25 mouse cellular contexts compared by ENCODE assay signal in the genomic region with DNA sequence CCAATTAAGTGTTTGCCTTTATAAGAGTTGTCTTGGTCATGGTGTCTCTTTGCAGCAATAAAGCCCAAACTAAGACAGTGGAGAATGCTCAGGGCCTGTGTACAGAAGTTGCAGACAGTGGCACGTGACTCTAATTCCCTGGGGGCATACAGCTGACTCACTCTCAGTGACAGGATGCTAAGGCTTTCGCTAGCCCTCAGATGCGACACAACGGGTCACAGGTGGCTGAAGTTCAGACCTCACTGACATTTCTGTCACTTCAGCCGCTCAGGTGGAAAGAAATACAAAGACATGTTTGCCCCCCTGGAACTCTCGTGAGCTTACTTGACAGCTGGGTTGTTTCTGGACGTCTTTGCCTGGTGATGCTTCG. TPM values are rescaled to one million over a fixed set of nuclear protein-coding genes. Genes with fewer than 3 reads are reported as not detected.
"Had no signal": no experiment of that assay in that cellular context is flagged by ENCODE, and none has a peak within 500 bp of the region (broad histone marks: within the 10 kb centered on the region; RNA-seq: fewer than 3 reads in every experiment).

No protein-coding gene starts in this region.

- ATAC-seq: lung, postnatal 0 days; midbrain, embryonic 13.5 days; midbrain, embryonic 16.5 days had no signal

- H3K9me3 ChIP-seq: kidney, embryonic 15.5 days; limb, embryonic 10.5 days; limb, embryonic 13.5 days; midbrain, embryonic 10.5 days; midbrain, embryonic 13.5 days; neural tube, embryonic 13.5 days; stomach, embryonic 15.5 days had no signal

- DNase-seq: kidney, adult 11 months; kidney, adult 8-10 months; kidney, postnatal 10 days; kidney, postnatal 36 days; liver; liver, postnatal 0 days; lung, embryonic 14.5 days; right cerebral cortex, adult 18-20 months; right cerebral cortex, postnatal 14 days; right cerebral cortex, postnatal 4 days; thymus, postnatal 25 days had no signal

- H3K9ac ChIP-seq: kidney, embryonic 15.5 days; limb, embryonic 13.5 days; liver, embryonic 14.5 days; liver, postnatal 0 days; lung, embryonic 14.5 days; midbrain, embryonic 13.5 days; neural tube, embryonic 13.5 days; stomach, embryonic 15.5 days had no signal

- H3K27me3 ChIP-seq: kidney, embryonic 15.5 days; limb, embryonic 13.5 days; midbrain, embryonic 13.5 days; neural tube, embryonic 13.5 days; stomach, embryonic 15.5 days had no signal

- H3K4me1 ChIP-seq: kidney, embryonic 15.5 days; limb, embryonic 13.5 days; midbrain, embryonic 10.5 days; midbrain, embryonic 13.5 days; stomach, embryonic 15.5 days had no signal

- H3K36me3 ChIP-seq: kidney, embryonic 15.5 days; limb, embryonic 10.5 days; limb, embryonic 13.5 days; midbrain, embryonic 10.5 days; midbrain, embryonic 13.5 days; neural tube, embryonic 13.5 days; stomach, embryonic 15.5 days had no signal

- H3K27ac ChIP-seq: kidney, embryonic 15.5 days; limb, embryonic 10.5 days; limb, embryonic 13.5 days; liver, embryonic 14.5 days; macrophage; midbrain, embryonic 10.5 days; midbrain, embryonic 13.5 days; neural tube, embryonic 13.5 days; stomach, embryonic 15.5 days had no signal

- H3K4me2 ChIP-seq: kidney, embryonic 15.5 days; limb, embryonic 13.5 days; lung, embryonic 14.5 days; midbrain, embryonic 13.5 days; neural tube, embryonic 13.5 days; stomach, embryonic 15.5 days had no signal

- H3K4me3 ChIP-seq: kidney, embryonic 15.5 days; limb, embryonic 10.5 days; limb, embryonic 13.5 days; midbrain, embryonic 10.5 days; midbrain, embryonic 13.5 days; myocyte; neural tube, embryonic 13.5 days; stomach, embryonic 15.5 days had no signal

RNA-seq across cellular contexts. Expression of gene Cnih3, which starts 39.4 kb away (rescaled TPM):
- total RNA-seq: monocyte, adult 5-6 weeks; neutrophil, adult 5-6 weeks had no signal
- polyA plus RNA-seq: liver, postnatal 0 days; lung, embryonic 14.5 days; macrophage had no signal
